Mouse (Mus musculus): ENCODE measurements around the gene Dmac2. TPM values are rescaled to one million over a fixed set of nuclear protein-coding genes. Genes with fewer than 3 reads are reported as not detected.

Gene Dmac2
- 42.7 and 50.0 TPM in 2 replicates for polyA plus RNA-seq (2021; fragmentation: Nextera tagmentation)
- long read RNA-seq, experiment 1, transcript Dmac2-201 (6 exons, 1,465 nt): major isoform, 42 of 55 reads
- long read RNA-seq, experiment 1, partial matches to known transcripts: 5 of 55 reads
- long read RNA-seq, experiment 1, other reads (novel, unspliced or antisense): 5 of 55 reads
- long read RNA-seq, experiment 2, transcript Dmac2-202 (6 exons, 2,387 nt): minor isoform, 15 of 183 reads
- long read RNA-seq, experiment 2, transcript Dmac2-201 (6 exons, 1,465 nt): major isoform, 117 of 183 reads
- long read RNA-seq, experiment 2, partial matches to known transcripts: 11 of 183 reads
- long read RNA-seq, experiment 2, other reads (novel, unspliced or antisense): 40 of 183 reads

GRCm38 (mm10) chr7:25618865-25619721 is at the start of gene Dmac2:
Gene Dmac2 (plus strand): TSS chr7:25619414.

GRCm38 (mm10) chr7:25615706-25616011 is 3.6 kb upstream of the Dmac2 start, which contains the start of gene Erich4:
Gene Erich4 (minus strand): TSS chr7:25615892.

GRCm38 (mm10) chr7:25626509-25627430 is 7.6 kb downstream of the Dmac2 start, which contains the start of gene B3gnt8:
Gene B3gnt8 (plus strand): TSS chr7:25626654.

GRCm38 (mm10) chr7:25658657-25659472 is 39.7 kb downstream of the Dmac2 start, which contains the start of the genes Bckdha and Exosc5:
Gene Bckdha (minus strand): TSS chr7:25658981.
Gene Exosc5 (plus strand): TSS chr7:25659164.

GRCm38 (mm10) chr7:25674719-25675300 is 55.6 kb downstream of the Dmac2 start, which contains the start of gene Tmem91:
Gene Tmem91 (minus strand): TSS chr7:25675166.

Other genes with a start within 250 kb of the Dmac2 start
- 0.21 TPM in 1 of 2 replicates, not detected in the other for gene Cnfn, start 249.7 kb upstream of the Dmac2 start, polyA plus RNA-seq (2021; fragmentation: Nextera tagmentation)
- gene Lipe, start 220.7 kb upstream of the Dmac2 start, polyA plus RNA-seq (2021; fragmentation: Nextera tagmentation): 5.1 and 5.6 TPM in 2 replicates
- gene Cxcl17, start 206.5 kb upstream of the Dmac2 start, polyA plus RNA-seq (2021; fragmentation: Nextera tagmentation): not detected in 2 replicates
- 3.6 and 4.8 TPM in 2 replicates for gene Ceacam1, start 141.8 kb upstream of the Dmac2 start, polyA plus RNA-seq (2021; fragmentation: Nextera tagmentation)
- gene Ceacam2, start 79.6 kb upstream of the Dmac2 start, polyA plus RNA-seq (2021; fragmentation: Nextera tagmentation): 0.15 and 0.44 TPM in 2 replicates
- gene Erich4, start 3.5 kb upstream of the Dmac2 start, polyA plus RNA-seq (2021; fragmentation: Nextera tagmentation): 0.26 TPM in 1 of 2 replicates, not detected in the other
- 0.19 and 0.45 TPM in 2 replicates for gene B3gnt8, start 7.2 kb downstream of the Dmac2 start, polyA plus RNA-seq (2021; fragmentation: Nextera tagmentation)
- gene Bckdha, start 39.6 kb downstream of the Dmac2 start, polyA plus RNA-seq (2021; fragmentation: Nextera tagmentation): 30.5 TPM in 2 replicates
- gene Exosc5, start 39.8 kb downstream of the Dmac2 start, polyA plus RNA-seq (2021; fragmentation: Nextera tagmentation): 38.7 and 38.9 TPM in 2 replicates
- 25.7 and 26.5 TPM in 2 replicates for gene Tmem91, start 55.8 kb downstream of the Dmac2 start, polyA plus RNA-seq (2021; fragmentation: Nextera tagmentation)
- 45.1 and 47.8 TPM in 2 replicates for gene B9d2, start 61.4 kb downstream of the Dmac2 start, polyA plus RNA-seq (2021; fragmentation: Nextera tagmentation)
- gene Tgfb1, start 67.6 kb downstream of the Dmac2 start, polyA plus RNA-seq (2021; fragmentation: Nextera tagmentation): 0.26 and 0.60 TPM in 2 replicates
- 40.0 and 50.9 TPM in 2 replicates for gene Ccdc97, start 99.7 kb downstream of the Dmac2 start, polyA plus RNA-seq (2021; fragmentation: Nextera tagmentation)
- 7.5 and 9.4 TPM in 2 replicates for gene Hnrnpul1, start 135.3 kb downstream of the Dmac2 start, polyA plus RNA-seq (2021; fragmentation: Nextera tagmentation)
- 17.1 and 18.5 TPM in 2 replicates for gene Axl, start 169.3 kb downstream of the Dmac2 start, polyA plus RNA-seq (2021; fragmentation: Nextera tagmentation)
- gene Cyp2s1, start 197.5 kb downstream of the Dmac2 start, polyA plus RNA-seq (2021; fragmentation: Nextera tagmentation): 1.3 and 1.6 TPM in 2 replicates

All from layer of hippocampus, adult 6 months (tissue).